Mouse (Mus musculus): ENCODE measurements at regions not wholly inside any gene's neighbourhood (a gene's known extent, or its start where the extent isn't known, plus 50 kb on each side); places are given as distances from the start of the nearest gene placed in this dataset.

- no peak for DNase-seq (ENCODE audit: low read depth, low spot score)
These were observed 185.8 kb upstream of the Jmjd1c start for GRCm38 (mm10) chr10:66909905-66910681.

GRCm38 (mm10) chr10:66911261-66911911 is 184.5 kb upstream of the Jmjd1c start:
- no peak for DNase-seq (ENCODE audit: low read depth, low spot score)

- DNase-seq (ENCODE audit: low read depth, low spot score): no peak
These were observed 183.5 kb upstream of the Jmjd1c start for GRCm38 (mm10) chr10:66912440-66912839.

- DNase-seq (ENCODE audit: low read depth, low spot score): no peak
These were observed 182.7 kb upstream of the Jmjd1c start for GRCm38 (mm10) chr10:66913187-66913586.

GRCm38 (mm10) chr10:66913627-66914026 is 182.3 kb upstream of the Jmjd1c start:
- no peak for DNase-seq (ENCODE audit: low read depth, low spot score)

GRCm38 (mm10) chr10:66914288-66914975 is 181.5 kb upstream of the Jmjd1c start:
- no peak for DNase-seq (ENCODE audit: low read depth, low spot score)

- DNase-seq (ENCODE audit: low read depth, low spot score): no peak
These were observed 180.1 kb upstream of the Jmjd1c start for GRCm38 (mm10) chr10:66915801-66916200.

GRCm38 (mm10) chr10:66917725-66918124 is 178.2 kb upstream of the Jmjd1c start:
- no peak for DNase-seq (ENCODE audit: low read depth, low spot score)

- no peak for DNase-seq (ENCODE audit: low read depth, low spot score)
These were observed 177.2 kb upstream of the Jmjd1c start for GRCm38 (mm10) chr10:66918713-66919112.

- DNase-seq (ENCODE audit: low read depth, low spot score): peak; percentile 77
These were observed 175.8 kb upstream of the Jmjd1c start for GRCm38 (mm10) chr10:66919953-66920760.

- peak; percentile 90 for DNase-seq (ENCODE audit: low read depth, low spot score)
These were observed 174.9 kb upstream of the Jmjd1c start for GRCm38 (mm10) chr10:66920761-66921684.

- no peak for DNase-seq (ENCODE audit: low read depth, low spot score)
These were observed 174.1 kb upstream of the Jmjd1c start for GRCm38 (mm10) chr10:66921776-66922175.

GRCm38 (mm10) chr10:66922314-66922713 is 173.6 kb upstream of the Jmjd1c start:
- DNase-seq (ENCODE audit: low read depth, low spot score): no peak

- DNase-seq (ENCODE audit: low read depth, low spot score): no peak
These were observed 172.0 kb upstream of the Jmjd1c start for GRCm38 (mm10) chr10:66923947-66924346.

- DNase-seq (ENCODE audit: low read depth, low spot score): no peak
These were observed 171.5 kb upstream of the Jmjd1c start for GRCm38 (mm10) chr10:66924418-66924817.

GRCm38 (mm10) chr10:66925553-66926127 is 170.3 kb upstream of the Jmjd1c start:
- no peak for DNase-seq (ENCODE audit: low read depth, low spot score)

GRCm38 (mm10) chr10:66927651-66928050 is 168.3 kb upstream of the Jmjd1c start:
- no peak for DNase-seq (ENCODE audit: low read depth, low spot score)

- peak; percentile 76 for DNase-seq (ENCODE audit: low read depth, low spot score)
These were observed 167.5 kb upstream of the Jmjd1c start for GRCm38 (mm10) chr10:66928211-66928990.

- no peak for DNase-seq (ENCODE audit: low read depth, low spot score)
These were observed 165.4 kb upstream of the Jmjd1c start for GRCm38 (mm10) chr10:66930563-66930962.

Data from skeletal muscle tissue, adult 2 months (tissue).